Mouse (Mus musculus) heart, postnatal 0 days (tissue): ENCODE data around the gene Klhl11. TPM values are rescaled to one million over a fixed set of nuclear protein-coding genes. Genes with fewer than 3 reads are reported as not detected.

Source experiments
- ATAC-seq: fragments of 200-750 bp; cut with Nextera tagmentation; 2 replicates; pipeline ENCODE4 v1.8.0; 2017; ENCODE audit warnings: low read depth, moderate number of reproducible peaks, moderate library complexity; ENCODE audit not compliant: insufficient read depth
- DNase-seq: peaks from one replicate; pipeline ENCODE4 v3.0.0-alpha.2; 2016; ENCODE audit warnings: low spot score
- H3K27ac ChIP-seq: fragments of 300-500 bp; sonication (generic); 2 replicates; pipeline ENCODE4 v1.5.1; 2014; ENCODE audit warnings: low read depth, mild to moderate bottlenecking
- H3K27me3 ChIP-seq: fragments of 300-500 bp; sonication (generic); 2 replicates; pipeline ENCODE4 v1.6.1; 2014; ENCODE audit warnings: low read length, mixed read lengths; ENCODE audit not compliant: control insufficient read depth, insufficient read depth
- H3K36me3 ChIP-seq: fragments of 300-500 bp; sonication (generic); replicated peaks from 2 replicates; pipeline ENCODE4 v1.6.1; 2014; ENCODE audit warnings: low read length, mixed read lengths; ENCODE audit not compliant: control insufficient read depth, insufficient read depth
- H3K4me1 ChIP-seq: fragments of 300-500 bp; sonication (generic); 2 replicates; pipeline ENCODE4 v1.6.1; 2014; ENCODE audit warnings: antibody characterized with exemption; ENCODE audit not compliant: control insufficient read depth, insufficient read depth
- H3K4me2 ChIP-seq: fragments of 300-500 bp; sonication (generic); 2 replicates; pipeline ENCODE4 v1.6.1; 2014; ENCODE audit warnings: low read depth, mild to moderate bottlenecking, low read length, moderate library complexity
- H3K4me3 ChIP-seq: fragments of 300-500 bp; sonication (generic); 2 replicates; pipeline ENCODE4 v1.5.1; 2014; ENCODE audit warnings: low read depth, low read length
- H3K9ac ChIP-seq: fragments of 300-500 bp; sonication (generic); replicated peaks from 2 replicates; pipeline ENCODE4 v1.6.1; 2014; ENCODE audit warnings: low read depth, low read length, mixed read lengths
- H3K9me3 ChIP-seq: fragments of 300-500 bp; sonication (generic); replicated peaks from 2 replicates; pipeline ENCODE4 v1.6.1; 2016; ENCODE audit warnings: low read length; ENCODE audit not compliant: control insufficient read depth
- CTCF ChIP-seq: IDR thresholded peaks from 2 replicates; pipeline ENCODE4 v1.5.1; 2016; ENCODE audit warnings: antibody characterized with exemption, control low read depth, low read depth
- EP300 ChIP-seq: IDR thresholded peaks from 2 replicates; pipeline ENCODE4 v1.6.1; 2016; ENCODE audit warnings: antibody characterized with exemption, low read depth
- WGBS: fragments of 180-500 bp; shearing (Covaris S2); extraction: QIAGEN DNeasy Blood & Tissue Kit; methylation state at CpG from one replicate; pipeline ENCODE4 v1.1.7; 2014; 5-methylcytosine and 5-hydroxymethylcytosine counted together
- polyA plus RNA-seq: library from polyadenylated mRNA; unstranded; fragments of >200 nt; fragmentation: Nextera tagmentation; extraction: Ambion mirVana; gene quantifications from 2 replicates; pipeline ENCODE4 v1.2.1, GENCODE M21; 2015
- total RNA-seq: library from RNA; depleted of rRNA; stranded (reverse); fragments of >200 nt; gene quantifications from 2 replicates; pipeline ENCODE4 v1.2.3, GENCODE M21; 2014; ENCODE audit warnings: low replicate concordance; rRNA removed

Klhl11 gene
- total RNA-seq: 10.3 and 16.6 TPM in 2 replicates
- polyA plus RNA-seq: 4.6 and 5.3 TPM in 2 replicates

DNA sequence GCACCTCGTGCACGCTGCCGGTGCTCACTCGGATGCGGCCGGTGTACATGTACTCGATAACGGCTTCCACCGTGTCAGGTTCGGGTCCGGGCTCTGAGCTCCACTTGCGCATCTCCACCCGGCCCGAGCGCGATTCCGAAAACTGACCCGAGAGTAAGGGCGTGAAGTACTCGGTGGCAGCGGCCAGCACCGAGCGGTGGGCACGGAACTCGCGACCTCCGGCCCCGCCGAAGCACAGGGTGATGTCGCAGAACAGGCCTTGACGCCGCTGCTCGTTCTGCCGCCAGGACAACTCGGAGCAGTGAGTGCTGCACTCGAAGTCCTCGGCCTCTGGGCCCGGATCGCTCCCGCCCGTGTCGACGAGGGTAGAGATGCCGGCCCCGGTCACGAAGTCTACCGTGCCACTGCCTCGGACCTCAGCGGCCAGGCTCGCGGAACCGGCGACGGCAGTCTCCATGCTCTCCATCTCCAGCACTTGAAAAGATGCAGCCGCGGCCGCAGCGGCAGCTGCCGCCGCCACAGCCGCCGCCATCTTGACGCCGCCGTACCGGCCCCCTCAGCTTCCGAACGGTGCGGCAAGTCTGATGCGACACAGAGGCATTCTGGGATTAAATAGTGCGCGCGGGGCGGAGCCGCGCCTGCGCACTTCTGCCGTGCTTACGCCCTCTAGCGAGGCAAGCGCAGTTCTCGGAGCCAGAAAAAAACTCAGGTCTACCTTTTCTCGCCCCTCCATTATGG lies at the start of gene Klhl11:
TSS of gene Klhl11 (minus strand) at position 545 of the 738 bp plus-strand sequence.
- H3K9me3 ChIP-seq: no peaks in the 10 kb centered on the region
- peaks cover 16% of the 10 kb centered on the region for H3K4me1 ChIP-seq
- ATAC-seq (peak; percentile 97), DNase-seq (peak; percentile 95)
- TF ChIP-seq CTCF (peak; percentile 69), EP300 (0 out of 2 replicates have a peak, but pooled peaks have one; percentile 17)
- WGBS: under 1% methylated on average over 83 of the region's 83 CpGs
- peak within 1 kb of the TSS; percentile 87 for H3K27ac ChIP-seq
- peaks cover 13% of the 10 kb centered on the region for H3K36me3 ChIP-seq
- H3K9ac ChIP-seq: peak within 1 kb of the TSS; percentile 95
- H3K27me3 ChIP-seq: no peaks in the 10 kb centered on the region
- H3K4me3 ChIP-seq: peak within 1 kb of the TSS; percentile 100
- H3K4me2 ChIP-seq: peak within 1 kb of the TSS; percentile 99

DNA sequence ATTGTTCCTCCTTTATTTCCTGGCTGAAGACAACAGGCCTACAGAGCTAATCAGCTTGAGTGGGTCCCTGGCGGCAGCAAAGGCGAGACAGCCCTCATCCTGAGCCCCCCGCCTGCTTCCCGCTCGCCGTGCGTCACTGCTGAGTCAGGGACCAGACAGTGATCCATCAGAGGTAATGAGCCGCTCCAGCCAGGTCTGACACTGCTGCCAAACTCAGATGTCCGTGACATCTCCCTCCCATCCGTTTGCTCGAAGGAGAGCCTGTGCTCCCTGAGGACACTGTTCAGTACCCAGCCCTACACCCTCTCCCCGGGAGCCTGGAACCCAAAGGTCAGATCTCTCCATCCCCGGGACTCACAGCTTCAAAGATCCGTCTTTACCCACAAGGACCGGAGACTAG lies 48.3 kb upstream of the Klhl11 start:
- no peak overlapping the region for H3K4me2 ChIP-seq
- no peaks in the 10 kb centered on the region for H3K27me3 ChIP-seq
- H3K9ac ChIP-seq: no peak overlapping the region
- H3K4me1 ChIP-seq: 0 out of 2 replicates have a peak, but pooled peaks cover 11% of the 10 kb centered on the region
- no peaks in the 10 kb centered on the region for H3K9me3 ChIP-seq
- no peak overlapping the region for H3K27ac ChIP-seq
- peaks cover 78% of the 10 kb centered on the region for H3K36me3 ChIP-seq
- DNase-seq (no peak), ATAC-seq (no peak)
- TF ChIP-seq CTCF (no peak), EP300 (no peak)
- WGBS: 78% methylated on average over 15 of the region's 15 CpGs
- no peak overlapping the region for H3K4me3 ChIP-seq

DNA sequence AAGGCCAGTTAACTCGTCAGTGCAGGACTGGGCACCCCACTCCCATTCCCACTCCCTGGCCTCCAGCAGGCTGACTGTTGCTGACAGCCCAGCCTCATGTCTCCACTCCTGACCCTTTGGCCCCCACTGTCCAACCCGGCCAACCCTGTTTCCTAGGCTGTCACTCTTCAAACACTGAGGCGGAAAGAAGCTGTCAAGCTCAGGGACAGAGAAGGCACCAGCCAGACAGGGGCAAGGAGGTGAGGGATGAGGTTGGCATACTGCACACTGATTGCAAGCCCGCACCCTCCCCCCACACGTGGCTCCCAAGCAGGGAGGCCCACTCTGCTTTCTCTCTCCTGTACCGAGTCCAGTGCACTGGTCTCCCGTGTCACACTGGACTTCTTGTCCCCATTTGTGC lies 46.6 kb upstream of the Klhl11 start:
- H3K36me3 ChIP-seq: peaks cover 95% of the 10 kb centered on the region
- H3K4me2 ChIP-seq: no peak overlapping the region
- H3K4me1 ChIP-seq: no peaks in the 10 kb centered on the region
- no peak overlapping the region for H3K9ac ChIP-seq
- DNase-seq: no peak
- H3K9me3 ChIP-seq: no peaks in the 10 kb centered on the region
- no peaks in the 10 kb centered on the region for H3K27me3 ChIP-seq
- H3K4me3 ChIP-seq: no peak overlapping the region
- ATAC-seq: no peak
- TF ChIP-seq CTCF: no peak
- TF ChIP-seq EP300: no peak
- no peak overlapping the region for H3K27ac ChIP-seq
- 78% methylated on average over 7 of the region's 7 CpGs for WGBS

DNA sequence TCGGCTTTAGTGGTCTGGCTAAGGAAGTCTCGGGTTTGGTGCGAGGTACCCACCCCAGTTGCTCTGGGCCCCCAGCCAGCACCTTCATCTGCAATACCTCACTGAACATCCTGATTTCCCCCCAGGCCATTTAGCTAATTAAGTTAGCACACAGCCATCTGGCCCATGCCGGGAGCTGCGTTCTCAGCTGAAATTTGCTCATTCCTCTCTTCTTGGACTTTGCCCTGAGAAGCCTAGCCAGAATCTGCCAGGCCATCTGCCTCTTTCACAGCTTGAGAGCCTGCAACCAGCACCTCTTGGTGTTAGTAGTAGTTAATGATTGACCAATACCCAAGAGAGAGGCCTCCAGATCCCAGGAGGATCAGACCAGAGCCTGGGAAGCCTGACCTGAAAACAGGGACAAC lies 45.6 kb upstream of the Klhl11 start:
- Histone ChIP-seq H3K9me3 (no peaks in the 10 kb centered on the region), H3K27me3 (no peaks in the 10 kb centered on the region), H3K27ac (no peak overlapping the region), H3K4me3 (no peak overlapping the region), H3K36me3 (peaks cover 96% of the 10 kb centered on the region), H3K9ac (no peak overlapping the region), H3K4me2 (no peak overlapping the region), H3K4me1 (no peaks in the 10 kb centered on the region)
- no peak for ATAC-seq
- 86% methylated on average over 5 of the region's 5 CpGs for WGBS
- no peak for DNase-seq
- TF ChIP-seq CTCF (no peak), EP300 (no peak)

DNA sequence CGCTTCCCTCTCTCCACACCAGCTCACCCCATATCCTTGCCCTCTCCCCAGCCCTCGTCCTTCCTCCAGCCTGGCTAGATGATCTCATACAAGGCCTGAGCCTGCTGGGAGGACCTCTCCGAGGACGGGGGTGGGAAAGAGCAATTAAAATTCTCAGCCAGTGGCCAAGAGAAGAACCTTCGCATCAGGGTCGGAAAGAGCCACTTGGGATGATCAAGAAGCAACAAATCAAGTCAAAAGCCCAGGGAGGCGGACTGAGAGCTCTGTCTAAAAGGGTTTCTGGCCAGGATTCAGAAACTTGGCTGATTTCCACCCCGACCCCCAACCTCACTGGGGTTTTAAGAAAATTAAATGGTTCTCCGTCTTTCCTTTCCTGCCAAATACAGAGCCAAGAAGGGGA lies 43.8 kb upstream of the Klhl11 start:
- no peaks in the 10 kb centered on the region for H3K9me3 ChIP-seq
- no peak overlapping the region for H3K9ac ChIP-seq
- 77% methylated on average over 9 of the region's 9 CpGs for WGBS
- ATAC-seq: no peak
- DNase-seq: no peak
- TF ChIP-seq CTCF: no peak
- no peak for TF ChIP-seq EP300
- peaks cover 96% of the 10 kb centered on the region for H3K36me3 ChIP-seq
- H3K4me3 ChIP-seq: no peak overlapping the region
- H3K27ac ChIP-seq: no peak overlapping the region
- H3K27me3 ChIP-seq: no peaks in the 10 kb centered on the region
- H3K4me2 ChIP-seq: no peak overlapping the region
- H3K4me1 ChIP-seq: no peaks in the 10 kb centered on the region
